Mouse (Mus musculus) G1E (cell line): ENCODE measurements around the gene Cyp4a31. TPM values are rescaled to one million over a fixed set of nuclear protein-coding genes. Genes with fewer than 3 reads are reported as not detected.
"Not testable (repeated sequence)": the region's sequence is repeated elsewhere in the genome, so short reads cannot be mapped to it uniquely, and the experiment has no call there.

ENCODE experiments used
- ATAC-seq: 2 replicates; pipeline ENCODE4 v1.8.0; 2016; ENCODE audit warnings: mild to moderate bottlenecking; ENCODE audit not compliant: insufficient number of reproducible peaks, poor library complexity, low FRiP score, severe bottlenecking; ENCODE audit errors: extremely low read depth
- DNase-seq: peaks from one replicate; pipeline ENCODE4 v3.0.0; 2012; ENCODE audit warnings: low spot score
- H3K27me3 ChIP-seq: 2 replicates; pipeline ENCODE4 v1.6.1; 2012; ENCODE audit warnings: mild to moderate bottlenecking, low read length, inconsistent platforms; ENCODE audit not compliant: insufficient read depth
- H3K36me3 ChIP-seq: replicated peaks from 2 replicates; pipeline ENCODE3; 2012; ENCODE audit warnings: mild to moderate bottlenecking, inconsistent platforms
- H3K4me1 ChIP-seq: 2 replicates; pipeline ENCODE4 v1.6.1; 2012; ENCODE audit warnings: low read depth, low read length, inconsistent platforms, mixed read lengths; ENCODE audit not compliant: insufficient read depth
- H3K4me3 ChIP-seq: 2 replicates; pipeline ENCODE4 v1.5.1; 2012; ENCODE audit warnings: low read depth, mild to moderate bottlenecking, inconsistent platforms, low read length, moderate library complexity, mixed read lengths
- H3K9me3 ChIP-seq: replicated peaks from 2 replicates; pipeline ENCODE4 v1.6.1; 2012; ENCODE audit warnings: inconsistent platforms
- CTCF ChIP-seq: IDR thresholded peaks from 2 replicates; pipeline ENCODE4 v1.5.1; 2012; ENCODE audit warnings: low read depth, low read length, inconsistent platforms, mixed read lengths
- GATA1 ChIP-seq: IDR thresholded peaks from 2 replicates; pipeline ENCODE4 v1.6.1; 2012; ENCODE audit warnings: borderline replicate concordance, low read length, inconsistent platforms, mixed read lengths
- GATA2 ChIP-seq: IDR thresholded peaks from 2 replicates; pipeline ENCODE4 v1.6.1; 2012; ENCODE audit warnings: low read depth, low read length, inconsistent platforms, borderline replicate concordance
- POLR2AphosphoS5 ChIP-seq: IDR thresholded peaks from 2 replicates; pipeline ENCODE4 v1.6.1; 2012; ENCODE audit warnings: low read depth, low read length, inconsistent platforms; ENCODE audit not compliant: insufficient replicate concordance
- TAL1 ChIP-seq: conservative IDR thresholded peaks from 2 replicates; pipeline ENCODE4 v1.6.1; 2012; ENCODE audit warnings: low read depth, low read length, inconsistent platforms, mixed read lengths
- polyA plus RNA-seq: library from polyadenylated mRNA; stranded (reverse); fragments of >175 nt; gene quantifications from 2 replicates; pipeline ENCODE4 v1.2.3, GENCODE M21; 2012
- total RNA-seq, 2 experiments: library from RNA; stranded (forward) in 1 of 2; stranded (reverse) in 1 of 2; fragments of 200-1000 nt in 1 of 2; fragments of >200 nt in 1 of 2; fragmentation: Nextera tagmentation in 1 of 2; gene quantifications; 2 replicates each; pipeline ENCODE4 v1.2.3; 2014 to 2017

Gene Cyp4a31
- total RNA-seq (2014; fragmentation: Nextera tagmentation) (not detected in 2 replicates), total RNA-seq (2017) (not detected in 2 replicates), polyA plus RNA-seq (not detected in 2 replicates)

DNA sequence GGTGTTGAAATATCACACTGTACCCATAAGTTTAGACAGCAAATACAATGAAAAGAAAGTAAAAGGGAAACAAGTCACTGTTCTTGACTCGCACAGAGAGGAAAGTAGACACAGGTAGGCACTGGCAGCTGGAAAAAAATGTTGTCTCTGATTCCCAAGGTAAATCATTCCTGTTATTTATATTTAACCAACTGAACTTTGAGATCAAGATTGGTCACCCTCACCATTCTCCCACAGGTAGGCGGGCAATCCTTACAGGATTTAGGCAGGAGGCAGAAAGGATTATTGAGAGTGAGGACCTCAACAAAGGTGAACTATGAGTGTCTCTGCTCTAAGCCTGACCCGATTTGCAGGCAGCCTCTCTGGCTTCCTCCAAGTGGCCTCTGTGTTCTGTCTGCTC lies at the start of gene Cyp4a31:
Gene Cyp4a31 (plus strand): TSS at position 249 of the 400 bp plus-strand sequence.
- DNase-seq (no peak), ATAC-seq (no peak)
- H3K4me1 ChIP-seq = no peaks in the 10 kb centered on the region
- H3K27me3 ChIP-seq = no peaks in the 10 kb centered on the region
- no peak for TF ChIP-seq CTCF
- TF ChIP-seq TAL1 = no peak
- TF ChIP-seq GATA1 = no peak
- no peak for TF ChIP-seq POLR2AphosphoS5
- no peak for TF ChIP-seq GATA2
- H3K4me3 ChIP-seq = no peak within 1 kb of the TSS
- H3K9me3 ChIP-seq = no peaks in the 10 kb centered on the region
- no peaks in the 10 kb centered on the region for H3K36me3 ChIP-seq

DNA sequence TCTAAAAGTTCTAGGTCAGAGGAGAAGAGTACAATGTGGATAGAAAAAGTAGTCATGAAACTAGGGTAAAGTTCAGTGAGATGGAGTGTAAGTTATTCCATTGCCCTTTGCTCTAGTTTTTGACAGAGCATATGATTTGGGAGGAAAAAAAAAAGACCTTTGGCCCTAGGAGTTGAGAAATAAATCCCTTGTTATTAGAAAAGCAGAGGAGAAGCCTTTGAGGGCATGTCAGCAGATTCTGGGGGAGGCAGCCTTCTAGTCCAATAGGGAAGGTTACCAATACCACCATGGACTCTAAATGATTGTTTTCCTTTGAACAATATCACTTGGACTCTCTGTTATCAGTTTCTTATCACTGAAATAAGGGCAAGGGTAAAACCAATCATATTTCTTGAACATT lies 49.5 kb upstream of the Cyp4a31 start:
- DNase-seq, H3K4me3 ChIP-seq, H3K36me3 ChIP-seq, H3K4me1 ChIP-seq, ATAC-seq, H3K9me3 ChIP-seq, H3K27me3 ChIP-seq: not testable (repeated sequence)

DNA sequence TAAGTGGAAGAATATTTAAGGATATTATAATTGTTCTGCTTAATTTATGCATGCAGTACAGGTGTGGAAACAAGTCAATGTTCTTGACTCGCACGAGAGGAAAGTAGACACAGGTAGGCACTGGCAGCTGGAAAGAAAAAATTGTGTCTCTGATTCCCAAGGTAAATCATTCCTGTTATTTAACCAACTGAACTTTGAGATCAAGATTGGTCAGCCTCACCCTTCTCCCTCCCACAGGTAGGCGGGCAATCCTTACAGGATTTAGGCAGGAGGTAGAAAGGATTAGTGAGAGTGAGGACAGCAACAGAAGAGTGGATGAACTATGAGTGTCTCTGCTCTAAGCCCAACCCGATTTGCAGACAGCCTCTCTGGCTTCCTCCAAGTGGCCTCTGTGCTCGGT lies 45.4 kb upstream of the Cyp4a31 start, which contains the start of gene Cyp4a10:
Gene Cyp4a10 (plus strand): TSS at position 265 of the 400 bp plus-strand sequence.
- H3K4me3 ChIP-seq, ATAC-seq, H3K27me3 ChIP-seq, DNase-seq, H3K4me1 ChIP-seq, H3K36me3 ChIP-seq, H3K9me3 ChIP-seq: not testable (repeated sequence)

DNA sequence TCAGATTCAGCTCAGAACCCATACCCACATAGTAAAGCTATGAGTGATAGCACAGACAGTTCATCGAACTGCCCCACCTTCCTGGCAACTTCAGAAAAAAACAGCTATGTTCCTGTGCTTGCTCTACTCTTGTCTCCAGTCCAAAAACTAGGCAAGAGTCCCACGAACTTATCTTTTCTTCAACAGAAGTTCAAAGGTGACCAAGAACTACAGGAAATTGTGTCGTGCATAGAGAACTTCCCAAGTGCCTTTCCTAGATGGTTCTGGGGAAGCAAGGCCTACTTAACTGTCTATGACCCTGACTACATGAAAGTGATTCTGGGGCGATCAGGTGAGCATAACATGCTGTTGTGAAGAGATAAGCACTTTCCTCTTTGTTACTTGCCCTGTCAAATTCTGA lies 44.0 kb upstream of the Cyp4a31 start:
- Histone ChIP-seq H3K27me3 (no peaks in the 10 kb centered on the region), H3K4me3 (no peak overlapping the region), H3K9me3 (no peaks in the 10 kb centered on the region), H3K4me1 (no peaks in the 10 kb centered on the region), H3K36me3 (no peaks in the 10 kb centered on the region)
- TF ChIP-seq TAL1 = no peak
- DNase-seq = no peak
- no peak for ATAC-seq

DNA sequence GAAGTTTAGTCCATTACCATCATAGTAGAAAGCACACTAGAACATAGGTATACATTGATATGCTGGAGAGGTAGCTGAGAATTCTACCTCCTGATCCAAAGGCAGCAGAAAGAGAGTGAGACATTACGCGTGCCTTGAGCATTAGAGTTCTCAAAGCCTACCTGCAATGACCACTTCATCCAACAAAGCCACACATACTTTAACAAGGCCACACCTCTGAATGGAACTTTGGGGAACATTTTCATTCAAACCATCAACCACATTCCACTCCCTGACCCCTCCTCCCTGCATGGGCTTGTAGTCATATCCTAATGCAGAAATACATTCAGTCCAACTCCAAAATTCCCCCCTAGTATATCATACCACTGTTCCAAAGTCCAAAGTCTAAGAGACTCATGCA lies 41.7 kb upstream of the Cyp4a31 start:
- TF ChIP-seq TAL1 (no peak), GATA1 (no peak), POLR2AphosphoS5 (no peak), CTCF (no peak), GATA2 (no peak)
- H3K4me1 ChIP-seq = no peaks in the 10 kb centered on the region
- ATAC-seq (no peak), DNase-seq (no peak)
- no peak overlapping the region for H3K4me3 ChIP-seq
- H3K36me3 ChIP-seq = no peaks in the 10 kb centered on the region
- no peaks in the 10 kb centered on the region for H3K9me3 ChIP-seq
- H3K27me3 ChIP-seq = no peaks in the 10 kb centered on the region

DNA sequence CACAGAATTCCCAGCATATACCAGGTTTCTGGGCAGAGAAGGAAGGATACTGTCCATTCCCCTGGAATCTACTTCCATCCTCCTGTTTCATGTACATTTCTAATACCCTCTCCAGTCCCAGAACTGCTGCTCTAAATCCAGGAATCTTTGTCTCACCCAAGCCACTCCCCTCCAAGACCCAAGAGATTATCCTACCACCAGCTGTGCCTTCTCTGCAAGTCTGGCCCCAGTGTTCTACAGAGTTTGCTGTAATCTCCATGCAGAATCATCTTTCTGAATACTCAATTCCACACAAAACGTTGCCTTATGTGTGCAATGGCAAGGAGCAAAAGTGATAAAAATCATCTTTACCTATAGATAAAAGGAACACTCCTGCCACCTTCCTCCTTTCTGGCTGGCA lies 18.3 kb upstream of the Cyp4a31 start:
- DNase-seq (no peak), ATAC-seq (no peak)
- Histone ChIP-seq H3K4me3 (no peak overlapping the region), H3K27me3 (no peaks in the 10 kb centered on the region), H3K9me3 (no peaks in the 10 kb centered on the region), H3K36me3 (no peaks in the 10 kb centered on the region), H3K4me1 (no peaks in the 10 kb centered on the region)
- TF ChIP-seq TAL1 (no peak), POLR2AphosphoS5 (no peak), GATA2 (no peak), CTCF (no peak), GATA1 (no peak)

DNA sequence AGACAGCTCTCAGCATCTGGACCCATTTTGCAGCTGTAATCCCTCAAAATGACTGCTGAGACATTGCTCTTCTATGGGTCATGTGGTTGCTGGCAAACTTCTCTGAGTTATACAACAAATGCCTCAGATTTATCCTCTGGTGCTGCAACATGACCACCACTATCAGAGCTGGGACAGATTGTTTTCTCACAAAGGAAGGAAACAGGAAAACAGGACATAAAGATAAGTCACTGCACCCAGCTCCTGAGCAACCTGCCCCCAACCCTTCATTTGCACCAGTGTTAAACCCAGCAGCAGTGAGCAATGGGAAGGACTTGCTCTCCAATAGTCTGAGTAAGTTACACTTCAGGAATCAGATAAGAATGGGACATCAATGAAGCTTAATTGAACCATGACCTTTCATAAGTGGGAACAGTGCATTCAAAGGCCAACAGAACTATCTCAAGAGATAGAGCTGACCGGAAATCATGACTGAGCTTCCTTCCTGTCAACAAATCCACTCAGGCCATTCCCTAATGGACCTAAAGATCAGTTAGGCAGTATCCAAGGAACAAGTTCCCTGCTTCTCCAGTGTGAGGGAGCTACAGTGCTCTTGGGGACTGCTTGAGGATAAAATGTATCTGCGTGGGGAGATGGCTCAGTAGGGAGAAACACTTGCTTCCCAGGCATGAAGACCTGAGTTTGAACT lies 17.2 kb upstream of the Cyp4a31 start:
- Histone ChIP-seq H3K27me3 (no peaks in the 10 kb centered on the region), H3K9me3 (no peaks in the 10 kb centered on the region), H3K4me1 (no peaks in the 10 kb centered on the region), H3K36me3 (no peaks in the 10 kb centered on the region), H3K4me3 (no peak overlapping the region)
- TF ChIP-seq CTCF = no peak
- TF ChIP-seq TAL1 = no peak
- no peak for TF ChIP-seq GATA1
- no peak for TF ChIP-seq GATA2
- TF ChIP-seq POLR2AphosphoS5 = no peak
- ATAC-seq = no peak
- DNase-seq = no peak
